Mouse (Mus musculus) heart, postnatal 4 days (tissue): ENCODE measurements around the gene Eid3. TPM values are rescaled to one million over a fixed set of nuclear protein-coding genes. Genes with fewer than 3 reads are reported as not detected.

Source experiments
- DNase-seq: peaks from one replicate; pipeline ENCODE4 v3.0.0; 2021
- total RNA-seq, 2 experiments: library from RNA; stranded (reverse); gene quantifications; 2 replicates each; pipeline ENCODE4 v1.2.3; 2021

Eid3 gene
- total RNA-seq, 2 experiments from 2014 or later = 2.0 to 2.5 TPM

- no peak for DNase-seq
These were observed 47.3 kb downstream of the Eid3 start for GRCm38 (mm10) chr10:82913772-82914171.

Other genes with a start within 250 kb of the Eid3 start
- gene 1190007I07Rik, start 243.4 kb upstream of the Eid3 start, total RNA-seq = 10 to 100 TPM; 18.6 to 21.7 TPM
- gene Tdg, start 236.8 kb upstream of the Eid3 start, total RNA-seq = 10 to 100 TPM; 43.8 to 48.9 TPM
- 1 to 10 TPM; 3.0 to 3.9 TPM for gene Glt8d2, start 176.0 kb upstream of the Eid3 start, total RNA-seq
- gene Hcfc2, start 170.5 kb upstream of the Eid3 start, total RNA-seq = 10 to 100 TPM; 37.1 to 38.5 TPM
- 10 to 100 TPM; 23.2 to 24.9 TPM for gene Nfyb, start 102.5 kb upstream of the Eid3 start, total RNA-seq
- 10 to 100 TPM; 51.8 to 60.5 TPM for gene Txnrd1, start 32.7 kb upstream of the Eid3 start, total RNA-seq
- gene Chst11, start 118.9 kb downstream of the Eid3 start, total RNA-seq = 1 to 10 TPM; 3.6 to 5.2 TPM